Mouse (Mus musculus): ENCODE data around the gene Trp53i11. TPM values are rescaled to one million over a fixed set of nuclear protein-coding genes. Genes with fewer than 3 reads are reported as not detected.

Gene Trp53i11
- polyA plus RNA-seq, 1 experiment: 0.65 TPM

- no peak for TF ChIP-seq CEBPB (IDR thresholded peaks at IDR 0.05; ENCODE audit: insufficient read depth, poor library complexity, severe bottlenecking)
- no peak for TF ChIP-seq TCF12 (IDR thresholded peaks at IDR 0.05; ENCODE audit: insufficient read depth, poor library complexity, severe bottlenecking)
- TF ChIP-seq MAX (IDR thresholded peaks at IDR 0.05; ENCODE audit: low read depth): no peak
- no peak for TF ChIP-seq MYOG (IDR thresholded peaks at IDR 0.05; ENCODE audit: control insufficient read depth in 1 of 3, insufficient read depth in 1 of 3, insufficient read length in 2 of 3, low read depth in 2 of 3)
- TF ChIP-seq USF1 (IDR thresholded peaks at IDR 0.05; ENCODE audit: low read depth): no peak
- no peak for TF ChIP-seq REST (IDR thresholded peaks at IDR 0.05; ENCODE audit: insufficient read depth, insufficient read length)
- TF ChIP-seq TCF3 (IDR thresholded peaks at IDR 0.05; ENCODE audit: insufficient read length, low read depth): no peak
- TF ChIP-seq MYOD1 (IDR thresholded peaks at IDR 0.05; ENCODE audit: control insufficient read depth in 1 of 3, insufficient read length in 2 of 3, low read depth in 2 of 3): no peak
- TF ChIP-seq E2F4 (IDR thresholded peaks at IDR 0.05; ENCODE audit: insufficient read depth): no peak
- TF ChIP-seq POLR2A (IDR thresholded peaks at IDR 0.05; ENCODE audit: insufficient read length, low read depth): no peak
- TF ChIP-seq POLR2AphosphoS2 (IDR thresholded peaks at IDR 0.05; ENCODE audit: insufficient read length, low read depth): no peak
- TF ChIP-seq SRF (IDR thresholded peaks at IDR 0.05; ENCODE audit: control insufficient read depth, insufficient read length, low read depth): no peak
- Histone ChIP-seq H3ac (ENCODE audit: control insufficient read depth, insufficient read length) (no peak overlapping the region), H3K36me3 (ENCODE audit: control insufficient read depth, insufficient read depth) (no peaks in the 10 kb centered on the region), H3K4me3 (no peak overlapping the region), H3K4me2 (ENCODE audit: low read depth) (no peak overlapping the region), H3K79me2 (ENCODE audit: control insufficient read depth, insufficient read depth) (no peaks in the 10 kb centered on the region), H3K27me3 (ENCODE audit: control insufficient read depth, insufficient read depth, insufficient read length) (peaks cover 76% of the 10 kb centered on the region)
Measured at GRCm38 (mm10) chr2:93223463-93223862, 36.1 kb downstream of the Trp53i11 start.

DNA sequence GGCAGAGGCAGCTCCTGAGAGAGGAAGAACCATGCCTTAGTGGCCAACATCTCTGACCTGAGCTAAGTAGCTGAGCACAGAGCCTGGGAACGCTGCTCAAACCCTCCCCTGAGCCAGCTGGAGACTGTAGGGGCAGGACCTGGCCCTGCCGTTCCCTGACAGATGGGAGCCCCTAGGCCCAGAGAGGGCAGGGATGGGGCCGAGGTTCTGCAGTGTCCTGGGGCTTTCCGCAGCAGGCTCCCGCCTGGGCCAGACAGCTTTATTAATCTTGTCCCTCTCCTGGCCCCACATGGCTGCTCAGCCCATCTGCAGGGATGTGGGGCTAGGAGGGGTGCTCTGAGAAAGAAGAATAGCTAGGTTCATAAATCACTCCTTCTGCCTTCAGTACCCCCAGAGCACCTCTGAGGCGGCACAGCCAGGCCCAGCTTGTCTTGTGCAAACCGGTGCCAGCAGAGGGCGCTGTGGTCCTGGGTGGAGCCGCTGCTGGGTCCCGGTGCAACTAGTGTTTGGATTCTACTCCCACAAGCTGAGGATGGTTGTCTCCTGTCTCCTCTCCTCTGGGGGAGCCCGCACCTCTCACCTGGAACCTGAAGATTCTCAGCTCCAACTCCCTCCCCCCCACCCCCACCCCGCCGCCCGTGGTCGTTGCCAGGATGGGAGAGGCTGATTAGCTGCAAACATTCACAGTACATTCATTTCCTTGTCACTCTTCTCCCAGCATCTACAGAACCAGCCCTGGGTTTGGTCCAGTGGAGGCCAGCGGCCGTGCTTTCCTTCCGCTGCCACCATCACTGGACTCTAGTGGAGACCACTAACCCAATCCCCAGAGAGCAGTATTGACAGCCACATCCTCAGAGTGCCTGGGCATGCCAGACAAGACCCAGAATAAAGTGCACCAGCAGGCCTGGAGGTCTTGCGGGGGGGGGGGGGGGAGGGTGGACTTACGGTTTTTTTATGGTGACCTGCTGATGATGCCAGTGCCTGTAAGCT is 39.6 kb downstream of the Trp53i11 start:
- Histone ChIP-seq H3K27me3 (ENCODE audit: control insufficient read depth, insufficient read depth, insufficient read length) (peaks cover 79% of the 10 kb centered on the region), H3K36me3 (ENCODE audit: control insufficient read depth, insufficient read depth) (no peaks in the 10 kb centered on the region), H3K79me2 (ENCODE audit: control insufficient read depth, insufficient read depth) (no peaks in the 10 kb centered on the region), H3ac (ENCODE audit: control insufficient read depth, insufficient read length) (no peak overlapping the region), H3K4me2 (ENCODE audit: low read depth) (no peak overlapping the region), H3K4me3 (no peak overlapping the region)
- no peak for TF ChIP-seq MYOG (IDR thresholded peaks at IDR 0.05; ENCODE audit: control insufficient read depth in 1 of 3, insufficient read depth in 1 of 3, insufficient read length in 2 of 3, low read depth in 2 of 3)
- TF ChIP-seq CEBPB (IDR thresholded peaks at IDR 0.05; ENCODE audit: insufficient read depth, poor library complexity, severe bottlenecking): no peak
- no peak for TF ChIP-seq E2F4 (IDR thresholded peaks at IDR 0.05; ENCODE audit: insufficient read depth)
- TF ChIP-seq POLR2AphosphoS2 (IDR thresholded peaks at IDR 0.05; ENCODE audit: insufficient read length, low read depth): no peak
- no peak for TF ChIP-seq TCF3 (IDR thresholded peaks at IDR 0.05; ENCODE audit: insufficient read length, low read depth)
- TF ChIP-seq POLR2A (IDR thresholded peaks at IDR 0.05; ENCODE audit: insufficient read length, low read depth): no peak
- no peak for TF ChIP-seq SRF (IDR thresholded peaks at IDR 0.05; ENCODE audit: control insufficient read depth, insufficient read length, low read depth)
- TF ChIP-seq TCF12 (IDR thresholded peaks at IDR 0.05; ENCODE audit: insufficient read depth, poor library complexity, severe bottlenecking): no peak
- TF ChIP-seq REST (IDR thresholded peaks at IDR 0.05; ENCODE audit: insufficient read depth, insufficient read length): no peak
- no peak for TF ChIP-seq MAX (IDR thresholded peaks at IDR 0.05; ENCODE audit: low read depth)
- TF ChIP-seq MYOD1 (IDR thresholded peaks at IDR 0.05; ENCODE audit: control insufficient read depth in 1 of 3, insufficient read length in 2 of 3, low read depth in 2 of 3): no peak
- no peak for TF ChIP-seq USF1 (IDR thresholded peaks at IDR 0.05; ENCODE audit: low read depth)

- Histone ChIP-seq H3K36me3 (ENCODE audit: control insufficient read depth, insufficient read depth) (no peaks in the 10 kb centered on the region), H3K27me3 (ENCODE audit: control insufficient read depth, insufficient read depth, insufficient read length) (peaks cover 78% of the 10 kb centered on the region), H3ac (ENCODE audit: control insufficient read depth, insufficient read length) (no peak overlapping the region), H3K4me2 (ENCODE audit: low read depth) (no peak overlapping the region), H3K4me3 (no peak overlapping the region), H3K79me2 (ENCODE audit: control insufficient read depth, insufficient read depth) (no peaks in the 10 kb centered on the region)
- TF ChIP-seq REST (IDR thresholded peaks at IDR 0.05; ENCODE audit: insufficient read depth, insufficient read length) (no peak), MYOD1 (IDR thresholded peaks at IDR 0.05; ENCODE audit: control insufficient read depth in 1 of 3, insufficient read length in 2 of 3, low read depth in 2 of 3) (no peak), CEBPB (IDR thresholded peaks at IDR 0.05; ENCODE audit: insufficient read depth, poor library complexity, severe bottlenecking) (no peak), USF1 (IDR thresholded peaks at IDR 0.05; ENCODE audit: low read depth) (no peak), POLR2AphosphoS2 (IDR thresholded peaks at IDR 0.05; ENCODE audit: insufficient read length, low read depth) (no peak), MYOG (IDR thresholded peaks at IDR 0.05; ENCODE audit: control insufficient read depth in 1 of 3, insufficient read depth in 1 of 3, insufficient read length in 2 of 3, low read depth in 2 of 3) (no peak), MAX (IDR thresholded peaks at IDR 0.05; ENCODE audit: low read depth) (no peak), TCF3 (IDR thresholded peaks at IDR 0.05; ENCODE audit: insufficient read length, low read depth) (no peak), TCF12 (IDR thresholded peaks at IDR 0.05; ENCODE audit: insufficient read depth, poor library complexity, severe bottlenecking) (no peak), E2F4 (IDR thresholded peaks at IDR 0.05; ENCODE audit: insufficient read depth) (no peak), POLR2A (IDR thresholded peaks at IDR 0.05; ENCODE audit: insufficient read length, low read depth) (no peak), SRF (IDR thresholded peaks at IDR 0.05; ENCODE audit: control insufficient read depth, insufficient read length, low read depth) (no peak)
Measured at GRCm38 (mm10) chr2:93227713-93228479, 40.5 kb downstream of the Trp53i11 start.

DNA sequence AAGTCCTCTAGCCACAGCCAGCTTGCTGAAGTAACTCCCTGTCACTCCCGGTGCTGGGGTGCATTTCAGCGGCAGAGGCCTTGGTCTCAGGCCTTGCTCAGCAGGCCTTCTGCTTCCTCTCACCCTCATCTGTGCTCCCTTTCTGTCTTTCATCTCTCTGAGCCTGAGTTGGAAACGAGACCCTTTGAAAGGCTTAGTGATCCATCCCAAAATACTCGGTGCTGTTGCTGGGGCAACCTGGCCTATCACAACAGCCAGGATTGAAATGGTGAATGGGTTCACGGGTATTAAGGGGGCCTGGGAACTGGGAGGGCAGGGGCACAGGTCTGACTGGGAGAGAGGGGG is 41.1 kb downstream of the Trp53i11 start:
- Histone ChIP-seq H3K27me3 (ENCODE audit: control insufficient read depth, insufficient read depth, insufficient read length) (peaks cover 76% of the 10 kb centered on the region), H3ac (ENCODE audit: control insufficient read depth, insufficient read length) (no peak overlapping the region), H3K79me2 (ENCODE audit: control insufficient read depth, insufficient read depth) (no peaks in the 10 kb centered on the region), H3K4me2 (ENCODE audit: low read depth) (no peak overlapping the region), H3K4me3 (no peak overlapping the region), H3K36me3 (ENCODE audit: control insufficient read depth, insufficient read depth) (no peaks in the 10 kb centered on the region)
- TF ChIP-seq MAX (IDR thresholded peaks at IDR 0.05; ENCODE audit: low read depth) (no peak), POLR2AphosphoS2 (IDR thresholded peaks at IDR 0.05; ENCODE audit: insufficient read length, low read depth) (no peak), USF1 (IDR thresholded peaks at IDR 0.05; ENCODE audit: low read depth) (no peak), TCF3 (IDR thresholded peaks at IDR 0.05; ENCODE audit: insufficient read length, low read depth) (no peak), REST (IDR thresholded peaks at IDR 0.05; ENCODE audit: insufficient read depth, insufficient read length) (no peak), POLR2A (IDR thresholded peaks at IDR 0.05; ENCODE audit: insufficient read length, low read depth) (no peak), MYOD1 (IDR thresholded peaks at IDR 0.05; ENCODE audit: control insufficient read depth in 1 of 3, insufficient read length in 2 of 3, low read depth in 2 of 3) (no peak), E2F4 (IDR thresholded peaks at IDR 0.05; ENCODE audit: insufficient read depth) (no peak), MYOG (IDR thresholded peaks at IDR 0.05; ENCODE audit: control insufficient read depth in 1 of 3, insufficient read depth in 1 of 3, insufficient read length in 2 of 3, low read depth in 2 of 3) (no peak), SRF (IDR thresholded peaks at IDR 0.05; ENCODE audit: control insufficient read depth, insufficient read length, low read depth) (no peak), CEBPB (IDR thresholded peaks at IDR 0.05; ENCODE audit: insufficient read depth, poor library complexity, severe bottlenecking) (no peak), TCF12 (IDR thresholded peaks at IDR 0.05; ENCODE audit: insufficient read depth, poor library complexity, severe bottlenecking) (no peak)

Data from myocyte (in vitro differentiated cells).